Mouse (Mus musculus) ES-Bruce4 (cell line): ENCODE results near the gene Npas4.

ENCODE experiments used
- CTCF ChIP-seq: IDR thresholded peaks from one replicate; pipeline ENCODE4 v1.8.1; 2011; ENCODE audit warnings: low read depth, low read length
- EP300 ChIP-seq: IDR thresholded peaks from 2 replicates; pipeline ENCODE4 v1.6.1; 2011; ENCODE audit warnings: low read depth, low read length; ENCODE audit not compliant: insufficient read depth

- no peak for TF ChIP-seq EP300
- no peak for TF ChIP-seq CTCF
These were observed 23.0 kb upstream of the Npas4 start for GRCm38 (mm10) chr19:5013138-5013537.
